Mouse (Mus musculus): Measurements from ENCODE around the gene Fam98c.
"Not testable (repeated sequence)": the region's sequence is repeated elsewhere in the genome, so short reads cannot be mapped to it uniquely, and the experiment has no call there.

The Fam98c gene

DNA sequence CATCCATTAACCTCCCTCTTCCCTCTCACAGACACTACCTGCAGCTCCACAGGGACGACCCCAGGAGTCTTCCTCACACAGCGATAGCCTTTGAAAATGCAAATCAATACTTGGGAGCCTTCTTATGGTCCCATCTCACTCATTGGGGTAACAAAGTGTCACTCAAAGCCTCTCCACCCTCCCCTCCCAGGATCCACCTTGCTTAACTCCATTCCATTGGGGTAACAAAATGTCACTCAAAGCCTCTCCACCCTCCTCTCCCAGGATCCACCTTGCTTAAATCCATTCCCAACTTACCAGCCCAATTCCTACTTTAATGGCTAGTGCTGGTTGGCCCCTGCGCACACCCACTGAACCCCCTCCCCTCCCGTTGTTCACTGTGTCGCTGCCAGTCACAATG, 2.2 kb upstream of the Fam98c start:
- no peak for DNase-seq (ENCODE audit: low read depth)

- peak; percentile 91 for DNase-seq (ENCODE audit: low read depth)
Observed at GRCm38 (mm10) chr7:29155196-29155837, 717 bp downstream of the Fam98c start.

DNA sequence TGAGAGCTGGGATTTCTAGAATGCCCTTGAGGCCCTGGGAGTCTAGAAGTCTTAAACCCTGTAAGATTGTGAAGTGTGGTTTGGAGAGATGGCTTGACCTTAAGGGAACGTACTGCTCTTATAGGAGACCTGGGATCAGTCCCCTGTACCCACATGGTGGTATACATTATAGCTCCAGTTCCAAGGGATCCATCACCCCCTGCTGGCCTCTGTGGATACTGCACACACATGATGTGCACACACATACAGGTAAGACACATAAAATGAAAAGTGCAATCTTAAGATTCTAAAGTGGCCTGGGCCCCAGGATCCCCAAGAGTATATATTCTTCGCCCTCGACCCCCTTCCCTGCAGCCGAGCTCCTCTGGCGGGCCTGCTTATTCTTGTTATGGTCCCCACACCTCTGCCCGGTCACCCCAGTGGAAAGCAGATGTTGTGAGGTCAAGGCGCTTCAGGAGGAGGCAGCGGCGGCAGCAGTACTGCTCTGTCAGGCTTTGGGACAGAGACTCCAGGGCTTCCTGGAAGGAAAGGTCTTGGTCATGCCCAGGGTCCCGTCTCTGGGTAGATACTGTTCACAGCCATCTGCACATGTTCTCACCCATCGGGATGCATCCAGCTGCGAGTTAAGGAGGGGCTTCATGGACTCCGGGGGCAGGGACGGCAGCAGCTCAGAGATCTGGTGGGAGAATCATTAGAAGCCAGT, 1.9 kb downstream of the Fam98c start:
- DNase-seq (ENCODE audit: low read depth), result peak; percentile 50

DNA sequence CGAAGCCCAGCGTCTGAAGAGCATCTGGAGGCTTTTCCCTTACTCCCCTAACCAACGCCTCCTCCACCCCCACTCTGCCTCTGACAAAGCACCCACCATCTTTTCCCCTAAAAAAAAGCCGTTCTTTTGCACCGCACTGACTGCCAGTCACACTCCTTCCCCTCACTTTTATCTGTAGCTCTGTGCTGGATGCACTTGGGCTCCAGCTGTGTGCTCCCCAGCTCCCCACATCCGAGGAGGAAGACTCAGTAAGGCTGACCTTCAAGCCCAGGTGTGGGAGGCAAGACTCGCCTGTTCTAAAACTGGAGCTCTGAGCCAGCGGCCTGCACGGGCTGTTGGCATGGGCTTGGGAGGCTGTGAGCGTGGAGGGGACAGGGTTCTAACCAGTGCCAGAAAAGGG, 4.5 kb downstream of the Fam98c start:
- no peak for DNase-seq (ENCODE audit: low read depth)

- no peak for DNase-seq (ENCODE audit: low read depth)
Observed at GRCm38 (mm10) chr7:29148771-29149170, 7.3 kb downstream of the Fam98c start.

GRCm38 (mm10) chr7:29146625-29147367, 9.2 kb downstream of the Fam98c start:
- DNase-seq (ENCODE audit: low read depth), result no peak

DNA sequence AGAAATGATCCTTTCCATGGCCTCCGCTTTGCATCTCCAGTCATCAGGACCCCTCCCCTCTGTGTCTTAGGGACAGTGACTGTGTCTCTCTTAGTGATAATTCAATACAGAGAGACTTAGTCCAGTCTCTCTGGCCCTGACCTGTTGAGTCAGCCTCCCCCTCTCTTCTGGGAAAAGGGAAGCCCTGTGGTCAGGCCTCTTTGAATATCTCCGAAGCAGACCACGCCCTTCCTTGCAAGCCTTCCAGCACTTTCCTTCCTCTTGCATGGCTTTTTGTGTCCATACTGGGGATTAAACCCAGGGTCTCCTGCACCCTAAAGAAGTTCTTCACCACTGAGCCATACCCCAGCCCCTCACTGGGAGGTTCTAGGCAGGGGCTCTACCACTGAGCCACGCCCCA, 12.0 kb downstream of the Fam98c start:
- DNase-seq (ENCODE audit: low read depth), result no peak

GRCm38 (mm10) chr7:29141416-29141815, 14.6 kb downstream of the Fam98c start:
- DNase-seq (ENCODE audit: low read depth), result peak; percentile 76

DNA sequence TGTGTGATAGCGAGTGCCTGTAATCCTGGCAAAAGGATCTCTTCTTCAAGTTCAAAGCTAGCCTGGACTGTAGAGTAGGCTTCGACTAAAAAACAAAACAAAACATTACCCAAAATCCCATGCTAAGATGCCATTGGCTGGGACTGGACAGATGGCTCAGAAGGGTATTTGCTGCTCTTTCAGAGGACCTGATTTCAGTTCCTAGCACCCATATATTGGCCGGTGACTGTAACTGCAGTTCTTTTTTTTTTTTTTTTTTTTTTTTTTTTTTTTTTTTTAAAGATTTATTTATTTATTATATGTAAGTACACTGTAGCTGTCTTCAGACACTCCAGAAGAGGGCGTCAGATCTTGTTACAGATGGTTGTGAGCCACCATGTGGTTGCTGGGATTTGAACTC, 16.8 kb downstream of the Fam98c start:
- DNase-seq (ENCODE audit: low read depth), result not testable (repeated sequence)

DNA sequence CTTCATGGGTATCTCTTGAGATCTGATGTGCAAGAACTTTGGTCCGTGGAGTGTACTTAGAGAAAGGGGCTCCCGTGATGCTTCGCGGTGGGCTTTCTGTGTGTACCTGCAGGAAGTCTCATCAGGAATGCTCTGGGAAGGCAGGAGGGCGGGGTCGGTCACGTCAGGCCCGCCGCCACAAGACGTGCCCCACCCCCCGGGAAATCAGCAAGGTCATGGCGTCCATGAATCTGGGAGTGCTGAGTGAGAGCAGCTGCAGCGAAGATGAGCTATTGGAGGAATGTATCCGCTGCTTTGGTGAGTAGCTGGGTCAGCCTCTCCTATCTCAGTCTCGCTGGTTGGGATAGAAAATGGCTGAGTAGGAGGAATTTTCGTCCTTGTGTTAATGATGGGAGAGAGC, 18.6 kb downstream of the Fam98c start:
- DNase-seq (ENCODE audit: low read depth), result no peak

GRCm38 (mm10) chr7:29134693-29135386, 21.2 kb downstream of the Fam98c start, which contains the start of gene Rasgrp4:
Gene Rasgrp4, plus strand, starts transcription at chr7:29134851.
- peak; percentile 88 for DNase-seq (ENCODE audit: low read depth)

DNA sequence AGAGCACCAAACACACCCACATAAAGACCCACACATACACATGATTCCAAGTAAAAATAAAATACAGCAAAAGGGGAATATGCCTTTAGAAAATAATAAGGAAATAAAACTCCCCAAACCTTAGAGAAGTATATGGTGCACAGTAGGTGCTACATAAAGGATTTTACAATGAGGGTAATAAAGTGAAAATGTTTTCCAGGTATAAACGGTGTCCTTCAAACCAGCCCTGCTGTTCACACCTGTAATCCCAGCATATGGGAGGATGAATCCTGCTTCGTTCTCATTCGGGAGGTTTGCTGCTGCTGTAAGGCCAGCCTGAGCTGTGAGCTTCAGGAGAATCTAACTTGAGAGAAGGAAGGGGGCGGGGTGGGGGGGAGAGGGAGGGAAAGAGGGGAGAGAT, 21.8 kb downstream of the Fam98c start:
- no peak for DNase-seq (ENCODE audit: low read depth)

DNA sequence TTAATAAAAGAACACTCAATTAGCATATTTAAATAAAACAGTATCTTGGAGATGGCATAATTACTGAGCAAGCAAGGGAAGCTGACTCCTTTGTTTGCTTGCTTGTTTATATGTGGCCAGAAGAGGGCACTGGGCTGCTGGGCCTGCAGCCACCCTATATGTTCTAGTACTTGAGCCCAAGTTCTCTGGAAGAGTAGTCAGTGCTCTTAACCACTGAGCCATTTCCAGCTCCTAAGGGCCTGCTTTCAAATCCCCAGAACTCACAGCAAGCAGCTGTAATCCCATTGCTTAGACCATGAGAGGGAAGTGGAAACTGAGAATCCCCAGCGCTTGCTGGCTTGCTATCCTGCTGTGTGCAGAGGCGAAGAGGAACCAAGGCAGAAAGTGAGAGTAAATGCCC, 27.3 kb downstream of the Fam98c start:
- DNase-seq (ENCODE audit: low read depth), result peak; percentile 56

DNA sequence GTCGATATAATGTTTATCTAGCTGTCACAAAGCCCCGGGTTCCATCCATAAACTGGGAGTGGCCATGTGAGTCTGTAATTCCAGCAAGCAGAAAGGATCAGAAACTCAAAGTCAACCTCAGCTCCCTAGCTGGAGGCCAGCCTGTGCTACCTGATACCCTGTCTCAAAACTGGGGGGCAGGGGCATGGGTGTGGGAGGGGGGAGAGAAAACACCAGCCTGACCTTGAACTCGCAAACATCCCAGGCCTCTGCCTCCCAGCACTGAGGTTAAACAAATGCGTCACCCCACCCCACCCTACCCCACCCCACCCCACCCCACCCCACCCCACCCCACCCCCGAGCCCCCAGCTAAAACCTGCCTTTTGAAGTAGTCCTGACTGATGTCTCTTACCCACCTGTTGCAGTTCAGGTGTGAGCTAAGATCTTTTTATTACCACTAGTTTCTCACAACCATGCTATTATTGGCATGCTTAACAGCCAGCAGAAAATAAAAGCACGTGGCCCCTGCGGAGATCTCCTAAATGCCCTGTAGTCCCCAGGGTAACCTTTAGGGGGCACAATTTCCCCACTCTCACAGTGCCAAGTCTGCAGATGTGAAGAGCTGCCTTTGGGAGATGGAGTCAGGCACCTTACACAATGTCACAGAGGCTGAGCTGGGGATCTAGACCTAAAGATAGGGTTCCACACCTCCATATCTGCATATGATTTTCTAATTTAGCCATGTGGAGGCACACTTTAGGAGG, 29.7 kb downstream of the Fam98c start:
- peak; percentile 86 for DNase-seq (ENCODE audit: low read depth)

GRCm38 (mm10) chr7:29124970-29125369, 31.1 kb downstream of the Fam98c start, which contains the start of gene Ryr1:
Gene Ryr1, minus strand, starts transcription at chr7:29125179.
- DNase-seq (ENCODE audit: low read depth), result peak; percentile 78

GRCm38 (mm10) chr7:29123531-29124358, 32.3 kb downstream of the Fam98c start:
- no peak for DNase-seq (ENCODE audit: low read depth)

DNA sequence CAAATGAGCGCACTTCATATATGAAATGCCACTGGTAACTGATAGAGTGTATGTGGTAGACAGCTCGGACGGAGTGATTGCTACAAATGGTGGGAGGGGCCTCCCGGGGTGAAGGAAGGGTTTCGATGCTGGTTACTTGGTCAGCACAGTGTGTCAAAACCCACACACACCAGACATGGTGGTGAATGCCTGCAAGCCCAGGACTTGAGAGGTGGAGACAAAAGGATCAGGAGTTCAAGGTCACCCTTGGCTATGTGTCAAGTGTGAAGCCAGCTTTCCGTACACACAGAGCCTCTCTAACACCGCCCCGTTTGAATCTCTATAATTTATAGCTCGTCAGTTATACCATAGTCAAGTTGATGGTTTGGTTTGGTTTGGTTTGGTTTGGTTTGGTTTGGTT, 33.2 kb downstream of the Fam98c start:
- no peak for DNase-seq (ENCODE audit: low read depth)

DNA sequence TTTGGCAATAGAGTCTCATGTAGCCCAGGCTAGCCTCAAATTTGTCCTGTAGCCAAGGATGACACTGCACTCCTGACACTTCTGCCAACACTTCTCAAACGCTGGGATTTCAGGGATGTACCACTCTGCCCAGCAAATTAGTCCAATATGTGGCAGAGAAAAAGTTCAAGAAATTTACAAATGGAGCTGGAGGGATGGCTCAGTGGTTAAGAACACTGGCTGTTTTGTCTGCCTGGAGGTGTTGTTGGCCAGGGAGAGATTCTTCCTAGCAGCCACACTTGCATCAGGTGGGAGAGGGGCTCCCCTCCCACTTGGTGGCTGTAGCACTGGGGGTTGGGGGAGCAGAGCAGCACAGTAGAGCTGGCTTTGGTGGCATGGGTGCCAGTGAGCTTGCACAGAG, 36.5 kb downstream of the Fam98c start:
- no peak for DNase-seq (ENCODE audit: low read depth)

DNA sequence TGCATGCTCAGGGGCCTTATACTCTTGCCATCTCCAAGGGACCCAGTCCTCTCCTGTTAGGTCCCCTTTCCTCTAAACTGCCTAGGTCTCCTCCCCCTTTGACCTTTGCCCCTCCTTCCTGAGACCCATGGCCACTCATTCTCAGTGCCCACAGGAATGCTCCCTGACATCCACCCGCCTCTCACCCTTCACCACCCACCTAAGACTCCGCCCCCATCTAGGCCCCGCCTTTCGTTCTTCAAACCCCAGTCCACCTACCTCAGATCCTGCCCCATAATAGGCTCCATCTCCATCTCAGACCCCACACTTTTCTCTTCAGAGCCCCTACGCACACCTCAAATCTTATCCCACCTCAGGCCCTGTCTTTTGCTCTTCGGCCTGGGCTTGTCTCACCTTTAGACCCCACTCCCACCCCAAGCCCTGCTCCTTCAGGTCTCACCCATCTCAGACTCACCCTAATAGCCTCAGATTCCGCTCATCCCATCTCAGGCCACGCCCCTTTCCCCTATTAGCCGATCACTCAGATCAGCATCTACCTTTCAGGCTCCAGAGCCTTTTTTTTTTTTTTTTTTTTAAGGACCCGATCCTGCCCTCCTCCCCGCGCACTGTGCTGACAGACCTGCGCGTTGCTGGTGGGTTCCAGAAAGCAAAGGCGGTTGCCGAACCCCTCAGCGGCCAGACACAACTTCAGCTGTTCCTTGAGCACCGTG, 37.7 kb downstream of the Fam98c start:
- DNase-seq (ENCODE audit: low read depth), result no peak
